11 mouse cellular contexts compared by ENCODE assay signal in genomic region chr10:40420703-40421102, GRCm38 (mm10).
DNase-seq lines count a peak whose midpoint lies in the region; ATAC-seq lines count a peak whose summit lies in the region.
"Had no signal": no experiment of that assay in that cellular context is flagged by ENCODE, and none has a peak within 500 bp of the region (broad histone marks: within the 10 kb centered on the region; RNA-seq: fewer than 3 reads in every experiment).

No protein-coding gene starts in this region.

- ATAC-seq in cerebellum, adult (ENCODE audit: insufficient number of reproducible peaks, low FRiP score, low TSS enrichment): no peak
- ATAC-seq in megakaryocyte, adult 5-6 weeks (ENCODE audit: poor library complexity, severe bottlenecking): 0 out of 2 replicates have a peak, but pooled peaks have one; percentile 27

- intact Hi-C loops in left cerebral cortex, postnatal 4 days (cut with DNase I): no loop called here

- DNase-seq in cerebellum, adult 9-11 months: peak; percentile 45
- peak; percentile 17 for DNase-seq in left cerebral cortex, postnatal 4 days
- no peak for DNase-seq in left cerebral cortex, adult 9 months (ENCODE audit: low spot score in 2 of 2)
- peak; percentile 52 for DNase-seq in thymus, postnatal 25 days
- no peak for DNase-seq in ovary, postnatal 36 days (ENCODE audit: low spot score)
- DNase-seq in gastrocnemius, adult 8-10 months (ENCODE audit: low spot score in 2 of 2): no peak
- DNase-seq: gastrocnemius, adult 2 months; lung, postnatal 14 days; spleen, adult 18-20 months had no signal

Comparison
In these comparisons a context has a peak if more than half of its experiments do, and no peak if none do; other contexts are left out.
1. DNase-seq: peak in cerebellum, adult 9-11 months (single experiment), left cerebral cortex, postnatal 4 days (single experiment) and thymus, postnatal 25 days (single experiment); none in left cerebral cortex, adult 9 months (0 of 2), ovary, postnatal 36 days (single experiment) and gastrocnemius, adult 8-10 months (0 of 2).